Mouse (Mus musculus): ENCODE measurements around the gene Tssk2.

- TF ChIP-seq EP300 (optimal IDR thresholded peaks at IDR 0.05), result no peak
- no peak for TF ChIP-seq CTCF (IDR thresholded peaks at IDR 0.05; ENCODE audit: low read depth)
Observed at GRCm38 (mm10) chr16:17943466-17943865, 45.0 kb downstream of the Tssk2 start.
